Mouse (Mus musculus) liver, adult 2 months (tissue): Measurements from ENCODE around the gene Anxa4.

ENCODE experiments used
- CTCF ChIP-seq: fragments of 200-500 bp; IDR thresholded peaks from 2 replicates; pipeline ENCODE4 v1.5.1; 2011; ENCODE audit warnings: low read depth, low read length, control low read depth
- POLR2A ChIP-seq: fragments of 200-500 bp; IDR thresholded peaks from 2 replicates; pipeline ENCODE4 v1.6.1; 2011; ENCODE audit warnings: low read length, control low read depth; ENCODE audit not compliant: insufficient read depth; ENCODE audit errors: extremely low read depth

- TF ChIP-seq POLR2A (no peak), CTCF (no peak)
Observed at GRCm38 (mm10) chr6:86721977-86722376, 71.4 kb downstream of the Anxa4 start.
